Mouse (Mus musculus) heart, postnatal 36 days (tissue): ENCODE measurements at regions not wholly inside any gene's neighbourhood (a gene's known extent, or its start where the extent isn't known, plus 50 kb on each side); places are given as distances from the start of the nearest gene placed in this dataset.

Experiments
- DNase-seq, 2 experiments: peaks; one replicate each; pipeline ENCODE4 v3.0.0; 2021 to 2022
- intact Hi-C: fragments of 180-260 bp; cut with DNase I; formaldehyde crosslinking; loops from one replicate; pipeline ENCODE4 v1.15.1; 2025

- DNase-seq, result no peak
- intact Hi-C loops, result no loop called here
Measured at GRCm38 (mm10) chr3:52158788-52159260, 53.9 kb upstream of the Maml3 start.

GRCm38 (mm10) chr3:52161688-52162087, 56.8 kb upstream of the Maml3 start:
- intact Hi-C loops, result no loop called here
- DNase-seq, result no peak

- intact Hi-C loops, result no loop called here
- no peak for DNase-seq
Measured at GRCm38 (mm10) chr3:52163990-52164389, 59.1 kb upstream of the Maml3 start.

GRCm38 (mm10) chr3:52167420-52167819, 62.5 kb upstream of the Maml3 start:
- intact Hi-C loops, result no loop called here
- no peak for DNase-seq

- intact Hi-C loops, result no loop called here
- DNase-seq, result no peak
Measured at GRCm38 (mm10) chr3:52170847-52171246, 66.0 kb upstream of the Maml3 start.

- intact Hi-C loops, result no loop called here
- no peak for DNase-seq
Measured at GRCm38 (mm10) chr3:52171303-52171702, 66.4 kb upstream of the Maml3 start.

GRCm38 (mm10) chr3:52173490-52173889, 68.6 kb upstream of the Maml3 start:
- intact Hi-C loops, result no loop called here

GRCm38 (mm10) chr3:52176108-52176507, 71.2 kb upstream of the Maml3 start:
- intact Hi-C loops, result no loop called here
- DNase-seq, result no peak

More at GRCm38 (mm10) chr3:52173490-52173889, 68.6 kb upstream of the Maml3 start:
- DNase-seq, result no peak

- DNase-seq, result no peak
- intact Hi-C loops, result no loop called here
Measured at GRCm38 (mm10) chr3:52178851-52179250, 74.0 kb upstream of the Maml3 start.

- intact Hi-C loops, result loop anchor here (2.0 to 5.0 kb wide), 2 partner anchors 75 to 132 kb away; partner anchors contain the start of gene Maml3
- peak; percentile 58 to 65 for DNase-seq
Measured at GRCm38 (mm10) chr3:52179686-52180085, 74.8 kb upstream of the Maml3 start.

- peak; percentile 20 to 42 for DNase-seq
- intact Hi-C loops, result loop anchor here (2.0 to 5.0 kb wide), 2 partner anchors 76 to 133 kb away; partner anchors contain the start of gene Maml3
Measured at GRCm38 (mm10) chr3:52180306-52180705, 75.4 kb upstream of the Maml3 start.

- DNase-seq, result peak; percentile 78 to 80
- intact Hi-C loops, result loop anchor here (2.0 to 5.0 kb wide), 2 partner anchors 76 to 133 kb away; partner anchors contain the start of gene Maml3
Measured at GRCm38 (mm10) chr3:52180785-52181184, 75.9 kb upstream of the Maml3 start.

GRCm38 (mm10) chr3:52181326-52182101, 76.6 kb upstream of the Maml3 start:
- intact Hi-C loops, result loop anchor here (2.0 to 5.0 kb wide), 2 partner anchors 77 to 134 kb away; partner anchors contain the start of gene Maml3
- DNase-seq, result no peak

GRCm38 (mm10) chr3:52184241-52184640, 79.4 kb upstream of the Maml3 start:
- intact Hi-C loops, result loop anchor here (5.0 kb wide), 1 partner anchor 137 kb away; no protein-coding TSS in a partner anchor
- DNase-seq, result no peak

- intact Hi-C loops, result no loop called here
Measured at GRCm38 (mm10) chr3:52185351-52185750, 80.5 kb upstream of the Maml3 start.

GRCm38 (mm10) chr3:52187401-52187801, 80.7 kb upstream of the Foxo1 start:
- no peak for DNase-seq
- intact Hi-C loops, result no loop called here

More at GRCm38 (mm10) chr3:52185351-52185750, 80.5 kb upstream of the Maml3 start:
- no peak for DNase-seq

- intact Hi-C loops, result no loop called here
- no peak for DNase-seq
Measured at GRCm38 (mm10) chr3:52188303-52188702, 79.8 kb upstream of the Foxo1 start.

GRCm38 (mm10) chr3:52189016-52189415, 79.1 kb upstream of the Foxo1 start:
- no peak for DNase-seq
- intact Hi-C loops, result no loop called here

- DNase-seq, result no peak
- intact Hi-C loops, result no loop called here
Measured at GRCm38 (mm10) chr3:52190021-52190420, 78.1 kb upstream of the Foxo1 start.

- no peak for DNase-seq
- intact Hi-C loops, result no loop called here
Measured at GRCm38 (mm10) chr3:52193026-52193425, 75.1 kb upstream of the Foxo1 start.

- intact Hi-C loops, result no loop called here
- no peak for DNase-seq
Measured at GRCm38 (mm10) chr3:52194216-52194615, 73.9 kb upstream of the Foxo1 start.

- DNase-seq, result no peak
- intact Hi-C loops, result no loop called here
Measured at GRCm38 (mm10) chr3:52195486-52195885, 72.7 kb upstream of the Foxo1 start.
